Mouse (Mus musculus) stomach, postnatal 0 days (tissue): ENCODE data around the gene Nlrc5.

Source experiments
- CTCF ChIP-seq: IDR thresholded peaks from 2 replicates; pipeline ENCODE4 v1.5.1; 2016; ENCODE audit warnings: antibody characterized with exemption, low read depth, mild to moderate bottlenecking, moderate library complexity
- EP300 ChIP-seq: optimal IDR thresholded peaks from 2 replicates; pipeline ENCODE3; 2016; ENCODE audit warnings: antibody characterized with exemption

- TF ChIP-seq CTCF (no peak), EP300 (no peak)
Measured at GRCm38 (mm10) chr8:94395851-94396540, 38.2 kb upstream of the Nlrc5 start.
